Mouse (Mus musculus) heart, adult 18-20 months (tissue): ENCODE measurements around the gene Galt. TPM values are rescaled to one million over a fixed set of nuclear protein-coding genes. Genes with fewer than 3 reads are reported as not detected.
A peak's percentile ranks its signal among the peaks of the same experiment; 100 is the strongest.

ENCODE experiments used
- DNase-seq, 2 experiments: peaks; one replicate each; pipeline ENCODE4 v3.0.0; 2021 to 2022; ENCODE audit warnings: mixed read lengths in 1 of 2
- long read RNA-seq, 2 experiments: library from polyadenylated mRNA; stranded (forward); transcript quantifications; one replicate each; pipeline ENCODE4 v2.0.0; 2021
- total RNA-seq, 2 experiments: library from RNA; stranded (reverse); gene quantifications; 2 replicates each; pipeline ENCODE4 v1.2.3; 2021

The Galt gene
- total RNA-seq, result 10 to 100 TPM; 50.8 to 55.4 TPM
- long read RNA-seq, experiment 1, transcript Galt-201 (11 exons, 1,595 nt), result major isoform, 30 of 46 reads
- long read RNA-seq, experiment 1, partial matches to known transcripts, result 11 of 46 reads
- long read RNA-seq, experiment 1, other reads (novel, unspliced or antisense), result 3 of 46 reads
- long read RNA-seq, experiment 2, transcript Galt-201 (11 exons, 1,595 nt), result major isoform, 15 of 23 reads
- long read RNA-seq, experiment 2, partial matches to known transcripts, result 6 of 23 reads
- long read RNA-seq, experiment 2, other reads (novel, unspliced or antisense), result 2 of 23 reads

- DNase-seq, result no peak
Observed at GRCm38 (mm10) chr4:41754797-41755337, at the start of gene Galt. Galt (plus strand) TSS chr4:41755228.

- DNase-seq, result no peak
Observed at GRCm38 (mm10) chr4:41705922-41706754, 48.9 kb upstream of the Galt start.

- peak; percentile 65 to 76 for DNase-seq
Observed at GRCm38 (mm10) chr4:41707011-41707535, 48.0 kb upstream of the Galt start.

GRCm38 (mm10) chr4:41708192-41708745 lies 46.8 kb upstream of the Galt start:
- peak in 1 of 2 experiments; percentile 81 for DNase-seq

- no peak for DNase-seq
Observed at GRCm38 (mm10) chr4:41710229-41710628, 44.8 kb upstream of the Galt start.

GRCm38 (mm10) chr4:41711705-41712375 lies 43.2 kb upstream of the Galt start:
- DNase-seq, result no peak

GRCm38 (mm10) chr4:41712421-41713196 lies 42.4 kb upstream of the Galt start:
- DNase-seq, result peak; percentile 43 to 48

GRCm38 (mm10) chr4:41713197-41714067 lies 41.6 kb upstream of the Galt start, which contains the start of gene Rpp25l:
Rpp25l (minus strand) TSS chr4:41713534.
- peak; percentile 84 to 95 for DNase-seq

GRCm38 (mm10) chr4:41714276-41714675 lies 40.8 kb upstream of the Galt start:
- peak; percentile 70 to 86 for DNase-seq

GRCm38 (mm10) chr4:41715082-41715481 lies 39.9 kb upstream of the Galt start:
- DNase-seq, result no peak

GRCm38 (mm10) chr4:41715596-41715995 lies 39.4 kb upstream of the Galt start:
- peak; percentile 32 to 63 for DNase-seq

GRCm38 (mm10) chr4:41716834-41717233 lies 38.2 kb upstream of the Galt start:
- no peak for DNase-seq

GRCm38 (mm10) chr4:41722918-41723351 lies 32.1 kb upstream of the Galt start, which contains the start of gene Dctn3:
Dctn3 (minus strand) TSS chr4:41723170.
- DNase-seq, result peak; percentile 92 to 95

GRCm38 (mm10) chr4:41726826-41727621 lies 28.0 kb upstream of the Galt start:
- no peak for DNase-seq

- DNase-seq, result no peak
Observed at GRCm38 (mm10) chr4:41731052-41731765, 23.8 kb upstream of the Galt start, which contains the start of gene Arid3c. Arid3c (minus strand) TSS chr4:41731142.

GRCm38 (mm10) chr4:41737602-41738255 lies 17.3 kb upstream of the Galt start:
- DNase-seq, result peak; percentile 79 to 87

GRCm38 (mm10) chr4:41738256-41738603 lies 16.8 kb upstream of the Galt start:
- no peak for DNase-seq

- no peak for DNase-seq
Observed at GRCm38 (mm10) chr4:41739260-41739659, 15.8 kb upstream of the Galt start.
